Mouse (Mus musculus) small intestine, adult 2 months (tissue): ENCODE results near the gene Dnlz.
A peak's percentile ranks its signal among the peaks of the same experiment; 100 is the strongest.

Experiments used
- CTCF ChIP-seq: fragments of 200-500 bp; IDR thresholded peaks from 2 replicates; pipeline ENCODE4 v1.5.1; 2012; ENCODE audit warnings: low read depth, mild to moderate bottlenecking, control low read depth, inconsistent platforms, low read length, moderate library complexity, mixed read lengths; ENCODE audit not compliant: insufficient replicate concordance, insufficient read length; ENCODE audit errors: extremely low read depth
- POLR2A ChIP-seq: fragments of 200-500 bp; IDR thresholded peaks from 2 replicates; pipeline ENCODE4 v1.6.1; 2012; ENCODE audit warnings: low read depth, mild to moderate bottlenecking, control low read depth, inconsistent platforms, low read length, moderate library complexity

GRCm38 (mm10) chr2:26300808-26301174 lies 51.1 kb downstream of the Dnlz start:
- TF ChIP-seq CTCF (peak; percentile 88), POLR2A (no peak)
